Mouse (Mus musculus) liver, embryonic 14.5 days (tissue): ENCODE results near the gene Gm10309.

Experiments
- CTCF ChIP-seq: IDR thresholded peaks from 2 replicates; pipeline ENCODE4 v1.5.1; 2016; ENCODE audit warnings: antibody characterized with exemption, low read depth, control low read depth
- EP300 ChIP-seq: IDR thresholded peaks from 2 replicates; pipeline ENCODE4 v1.6.1; 2016; ENCODE audit warnings: antibody characterized with exemption, low read depth

GRCm38 (mm10) chr17:86546529-86546928, 41.5 kb upstream of the Gm10309 start:
- no peak for TF ChIP-seq EP300
- TF ChIP-seq CTCF: no peak
